Mouse (Mus musculus) heart, postnatal 25 days (tissue): Measurements from ENCODE around the gene H2-T23. TPM values are rescaled to one million over a fixed set of nuclear protein-coding genes. Genes with fewer than 3 reads are reported as not detected.
"Not testable (repeated sequence)": the region's sequence is repeated elsewhere in the genome, so short reads cannot be mapped to it uniquely, and the experiment has no call there.

Experiments
- DNase-seq: peaks from one replicate; pipeline ENCODE4 v3.0.0; 2022; ENCODE audit warnings: low spot score
- intact Hi-C: fragments of 180-260 bp; cut with DNase I; formaldehyde crosslinking; loops from one replicate; pipeline ENCODE4 v1.15.1; 2025
- total RNA-seq, 2 experiments: library from RNA; stranded (reverse); gene quantifications; 2 replicates each; pipeline ENCODE4 v1.2.3; 2021

The H2-T23 gene
- 10 to 100 TPM; 20.2 to 25.6 TPM for total RNA-seq

GRCm38 (mm10) chr17:36032351-36032875, at the start of gene H2-T23:
H2-T23 (minus strand) TSS chr17:36032855.
- intact Hi-C loops, result not testable (repeated sequence)
- DNase-seq, result peak; percentile 43

GRCm38 (mm10) chr17:36081901-36082300, 49.2 kb upstream of the H2-T23 start:
- DNase-seq, intact Hi-C loops: not testable (repeated sequence)

- intact Hi-C loops, result loop anchor here (10.0 kb wide), 3 partner anchors 74 to 134 kb away; partner anchors contain the start of gene H2-T3
- peak; percentile 44 for DNase-seq
Observed at GRCm38 (mm10) chr17:36060829-36061228, 28.2 kb upstream of the H2-T23 start.

- intact Hi-C loops, DNase-seq: not testable (repeated sequence)
Observed at GRCm38 (mm10) chr17:36058362-36058761, 25.7 kb upstream of the H2-T23 start, which contains the start of gene Gm11127. Gm11127 (minus strand) TSS chr17:36058371.

- DNase-seq, intact Hi-C loops: not testable (repeated sequence)
Observed at GRCm38 (mm10) chr17:36057927-36058326, 25.3 kb upstream of the H2-T23 start.

- intact Hi-C loops, result no loop called here
- no peak for DNase-seq
Observed at GRCm38 (mm10) chr17:36043286-36043685, 10.6 kb upstream of the H2-T23 start.

- peak; percentile 76 for DNase-seq
- intact Hi-C loops, result not testable (repeated sequence)
Observed at GRCm38 (mm10) chr17:36042610-36043169, 10.0 kb upstream of the H2-T23 start, which contains the start of the genes H2-T22 and Gm6034. H2-T22 (minus strand) TSS chr17:36042747. Gm6034 (plus strand) TSS chr17:36042961.

GRCm38 (mm10) chr17:36042055-36042454, 9.4 kb upstream of the H2-T23 start:
- intact Hi-C loops, DNase-seq: not testable (repeated sequence)

GRCm38 (mm10) chr17:36040604-36041003, 7.9 kb upstream of the H2-T23 start:
- DNase-seq, result not testable (repeated sequence)

GRCm38 (mm10) chr17:36036126-36036525, 3.5 kb upstream of the H2-T23 start:
- DNase-seq, intact Hi-C loops: not testable (repeated sequence)

More at GRCm38 (mm10) chr17:36040604-36041003, 7.9 kb upstream of the H2-T23 start:
- intact Hi-C loops, result not testable (repeated sequence)

GRCm38 (mm10) chr17:36035010-36035638, 2.5 kb upstream of the H2-T23 start:
- intact Hi-C loops, result loop anchor here (1.0 kb wide), 1 partner anchor 38 kb away; no protein-coding TSS in a partner anchor
- DNase-seq, result not testable (repeated sequence)

GRCm38 (mm10) chr17:36034524-36034923, 1.9 kb upstream of the H2-T23 start:
- DNase-seq, intact Hi-C loops: not testable (repeated sequence)

- DNase-seq, intact Hi-C loops: not testable (repeated sequence)
Observed at GRCm38 (mm10) chr17:36031583-36032331, 898 bp downstream of the H2-T23 start.

GRCm38 (mm10) chr17:36030703-36031582, 1.7 kb downstream of the H2-T23 start:
- DNase-seq, intact Hi-C loops: not testable (repeated sequence)

GRCm38 (mm10) chr17:36030046-36030702, 2.5 kb downstream of the H2-T23 start:
- intact Hi-C loops, DNase-seq: not testable (repeated sequence)

- intact Hi-C loops, result no loop called here
- DNase-seq, result no peak
Observed at GRCm38 (mm10) chr17:36028879-36029619, 3.6 kb downstream of the H2-T23 start.

- DNase-seq, result no peak
- intact Hi-C loops, result no loop called here
Observed at GRCm38 (mm10) chr17:36027663-36028062, 5.0 kb downstream of the H2-T23 start.

GRCm38 (mm10) chr17:36025901-36026300, 6.8 kb downstream of the H2-T23 start:
- no peak for DNase-seq
- intact Hi-C loops, result no loop called here
